Mouse (Mus musculus) cerebellum, postnatal 36 days (tissue): ENCODE results near the gene Fam90a1b.
"Not testable (repeated sequence)": the region's sequence is repeated elsewhere in the genome, so short reads cannot be mapped to it uniquely, and the experiment has no call there.

Source experiments
- DNase-seq, 2 experiments: peaks; one replicate each; pipeline ENCODE4 v3.0.0; 2021 to 2022; ENCODE audit warnings: mixed read lengths in 2 of 2

Fam90a1b gene

DNA sequence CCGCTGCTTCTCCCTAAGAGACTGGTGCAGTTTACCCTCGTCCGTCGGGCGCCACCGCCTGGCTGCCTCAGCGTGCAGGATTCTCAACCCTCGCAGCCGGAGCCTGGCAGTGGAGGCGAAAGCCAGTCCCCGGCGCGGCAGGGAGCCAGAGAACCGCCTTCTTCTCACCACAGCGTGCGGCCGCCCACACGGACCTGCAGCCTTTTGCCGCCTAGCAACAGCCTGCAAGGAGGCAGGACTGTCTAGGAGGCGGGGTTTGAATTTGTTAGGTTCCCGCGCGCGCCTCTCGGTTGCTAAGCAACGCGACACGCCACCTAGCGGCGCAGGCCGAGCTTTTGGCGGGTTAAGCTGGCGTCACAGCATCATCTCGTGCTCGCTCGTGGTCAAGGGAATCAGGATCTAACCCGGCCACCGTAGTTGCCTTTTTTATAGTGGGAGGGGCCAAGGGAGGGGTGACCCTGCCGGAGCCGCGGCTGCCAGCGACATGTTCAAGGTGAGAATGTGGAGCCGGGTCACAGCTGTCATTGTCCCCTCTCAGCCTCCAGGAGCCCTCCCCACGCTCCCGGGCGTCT, at the start of gene Fam90a1b, which contains the start of gene Apoo:
Gene Fam90a1b, minus strand, starts transcription at position 108 of the 572 bp plus-strand sequence.
Gene Apoo, plus strand, starts transcription at position 448 of the 572 bp plus-strand sequence.
- DNase-seq: peak; percentile 95 to 96

DNA sequence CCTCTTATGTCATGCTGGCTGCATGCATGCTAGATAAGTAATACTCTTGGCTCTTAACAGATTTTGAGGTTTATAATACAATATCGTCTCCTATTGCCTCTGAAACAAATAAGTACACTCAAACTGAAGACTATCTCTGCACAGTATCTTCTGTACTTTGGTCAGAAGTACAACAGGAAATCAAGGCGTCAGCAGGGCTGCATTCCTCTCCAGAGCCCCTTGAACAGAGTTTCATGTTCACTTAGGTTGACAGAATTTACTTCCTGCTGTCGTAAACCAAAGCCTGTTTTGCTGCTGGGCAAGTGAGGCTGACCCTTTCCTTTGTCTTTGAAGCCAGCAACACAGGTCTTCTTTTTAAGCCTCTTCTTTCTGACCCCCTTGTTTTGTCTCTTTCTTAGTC, 42.4 kb upstream of the Fam90a1b start:
- DNase-seq: no peak

DNA sequence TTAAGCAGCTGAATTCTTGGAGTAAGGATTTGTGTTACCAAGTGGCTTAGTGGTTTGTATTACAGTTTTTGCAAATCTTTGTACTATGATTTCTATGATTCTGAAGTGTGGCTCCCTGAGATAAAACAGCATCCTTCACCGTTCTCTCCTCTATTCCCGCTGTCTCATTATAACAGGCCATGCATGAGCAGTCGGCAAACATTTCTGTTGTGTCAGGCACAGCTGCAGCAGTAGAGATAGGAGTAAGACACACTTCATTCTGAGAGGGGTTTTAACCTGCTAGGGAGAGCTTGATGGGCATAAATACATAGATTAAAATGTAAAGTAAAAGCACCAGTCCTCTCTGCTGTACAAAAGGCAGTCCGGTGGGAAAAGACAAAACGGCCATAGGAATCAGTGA, 12.2 kb upstream of the Fam90a1b start:
- no peak for DNase-seq

DNA sequence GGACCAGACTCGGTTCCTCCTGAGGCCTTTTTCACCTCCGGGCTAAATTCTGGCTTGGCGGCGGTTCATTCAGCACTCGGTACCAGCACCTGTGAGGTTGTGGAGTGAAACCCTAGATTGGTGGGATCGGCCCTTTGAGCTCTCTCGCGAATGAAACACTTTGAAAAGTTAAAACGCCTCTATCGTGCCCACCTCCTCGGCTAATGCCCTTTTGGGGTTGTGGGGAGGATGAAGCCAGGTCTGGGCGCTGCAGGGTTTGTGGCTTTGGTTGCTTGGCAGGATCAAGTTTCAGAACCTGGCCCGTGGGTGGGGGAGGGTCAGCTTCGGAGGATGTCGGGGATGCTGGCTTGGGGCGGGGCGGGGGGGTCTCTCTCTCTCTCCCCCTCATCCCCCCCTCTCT, 671 bp upstream of the Fam90a1b start:
- peak in 1 of 2 experiments; percentile 43 for DNase-seq

DNA sequence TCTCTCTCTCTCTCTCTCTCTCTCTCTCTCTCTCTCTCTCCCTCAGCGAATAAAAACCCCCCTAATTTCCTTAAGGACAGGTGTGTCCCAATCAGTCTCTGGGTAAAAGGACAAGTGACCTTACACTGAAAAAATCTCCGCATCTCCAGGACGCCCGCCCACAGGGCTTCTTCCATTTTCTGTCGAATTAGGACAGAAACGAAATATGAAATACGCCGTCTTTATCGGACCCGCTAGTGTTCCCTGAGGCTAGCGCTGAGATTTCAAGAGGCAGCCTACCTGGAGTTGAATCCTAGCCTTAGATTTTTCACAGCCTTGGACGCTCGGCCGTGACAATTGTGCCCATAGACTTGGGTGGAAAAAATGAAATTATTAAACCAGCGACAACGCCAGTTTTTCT, 548 bp downstream of the Fam90a1b start:
- peak; percentile 7 to 18 for DNase-seq

DNA sequence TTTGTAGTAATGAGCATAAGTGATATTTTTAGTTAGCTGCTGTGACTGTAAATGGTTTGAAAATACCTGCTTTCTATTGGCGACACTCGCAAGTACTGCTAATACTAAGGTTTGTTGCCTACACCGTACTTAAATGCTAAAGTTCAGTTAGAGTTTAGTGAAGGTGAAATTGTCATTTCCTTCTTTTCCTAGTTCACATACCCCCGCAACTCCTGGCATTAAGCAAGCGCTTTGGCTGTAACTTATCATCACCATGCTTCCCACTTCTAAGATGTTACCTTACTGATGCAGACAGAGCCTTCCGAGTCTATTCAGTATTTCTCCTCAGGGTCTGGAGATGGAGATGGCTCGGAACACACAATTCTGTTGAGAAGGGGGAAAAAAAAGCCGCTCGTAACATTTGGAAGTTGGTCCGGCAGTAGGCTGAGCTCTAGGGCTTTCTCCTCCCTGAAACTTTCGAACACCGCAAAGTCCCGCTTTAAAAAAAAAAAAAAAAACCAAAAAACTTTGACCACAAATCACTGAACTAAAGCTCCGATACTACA, 1.1 kb downstream of the Fam90a1b start:
- peak in 1 of 2 experiments; percentile 4 for DNase-seq

DNA sequence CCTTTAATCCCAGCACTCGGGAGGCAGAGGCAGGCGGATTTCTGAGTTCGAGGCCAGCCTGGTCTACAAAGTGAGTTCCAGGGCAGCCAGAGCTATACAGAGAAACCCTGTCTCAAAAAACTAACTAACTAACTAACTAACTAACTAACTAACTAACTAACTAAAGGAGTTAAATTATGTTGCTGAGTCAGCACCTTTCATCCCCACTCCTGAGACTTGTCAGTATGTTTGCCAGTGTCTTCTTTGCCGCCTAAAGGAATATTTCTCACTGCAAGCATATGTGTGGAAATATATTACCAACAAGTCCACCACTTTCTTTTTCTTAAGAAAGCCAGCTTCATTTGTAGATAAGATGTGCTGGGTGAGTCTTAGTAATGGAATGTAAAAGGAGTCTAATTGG, 22.9 kb downstream of the Fam90a1b start:
- not testable (repeated sequence) for DNase-seq

DNA sequence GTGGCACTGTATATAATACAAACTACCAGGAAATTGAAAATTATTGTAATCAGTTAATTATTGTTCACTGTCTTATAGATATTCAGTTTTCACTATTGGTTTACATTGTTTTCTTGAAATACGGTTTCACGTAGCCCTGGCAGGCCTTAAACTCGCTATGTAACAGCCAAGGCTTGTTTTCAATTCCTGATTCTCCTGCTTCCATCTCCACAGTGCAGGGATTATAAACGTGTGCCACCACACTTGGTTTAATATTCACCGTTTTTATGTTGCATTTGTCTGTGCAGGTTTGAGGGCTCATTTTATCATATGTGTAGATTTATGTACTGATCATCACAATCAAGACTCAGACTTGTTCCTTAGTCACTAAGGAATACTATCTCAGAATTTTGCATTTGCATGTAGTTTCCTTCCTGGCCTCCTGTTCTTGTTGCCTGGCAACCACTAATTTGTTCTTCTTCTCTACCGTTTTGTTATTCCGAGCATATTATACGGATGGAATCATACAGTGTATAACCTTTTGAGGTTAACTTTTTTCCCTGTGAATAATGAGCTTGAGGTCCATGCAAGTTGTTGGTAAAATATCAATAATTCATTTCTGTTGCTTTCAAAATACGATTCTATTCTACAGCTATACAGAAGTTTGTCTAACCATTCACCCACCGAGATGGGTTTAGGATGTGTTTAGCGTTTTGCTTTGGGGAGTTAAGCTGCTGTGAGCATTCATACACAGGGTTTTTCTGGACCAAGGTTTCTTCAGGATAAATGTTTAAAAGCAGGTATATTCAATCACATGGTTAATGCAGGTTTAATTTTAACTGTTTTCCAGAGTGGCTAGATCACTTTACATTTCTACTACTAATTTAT, 45.3 kb downstream of the Fam90a1b start:
- no peak for DNase-seq
